Mouse (Mus musculus) kidney, adult 18-20 months (tissue): ENCODE data around the gene 3110082J24Rik.

ENCODE experiments used
- DNase-seq: peaks from one replicate; pipeline ENCODE4 v3.0.0; 2021

The 3110082J24Rik gene

GRCm38 (mm10) chr5:30105668-30106300 is at the start of gene 3110082J24Rik:
3110082J24Rik (minus strand) TSS chr5:30106086.
- DNase-seq: no peak

GRCm38 (mm10) chr5:30155395-30155792 is 49.5 kb upstream of the 3110082J24Rik start:
- DNase-seq: no peak

DNA sequence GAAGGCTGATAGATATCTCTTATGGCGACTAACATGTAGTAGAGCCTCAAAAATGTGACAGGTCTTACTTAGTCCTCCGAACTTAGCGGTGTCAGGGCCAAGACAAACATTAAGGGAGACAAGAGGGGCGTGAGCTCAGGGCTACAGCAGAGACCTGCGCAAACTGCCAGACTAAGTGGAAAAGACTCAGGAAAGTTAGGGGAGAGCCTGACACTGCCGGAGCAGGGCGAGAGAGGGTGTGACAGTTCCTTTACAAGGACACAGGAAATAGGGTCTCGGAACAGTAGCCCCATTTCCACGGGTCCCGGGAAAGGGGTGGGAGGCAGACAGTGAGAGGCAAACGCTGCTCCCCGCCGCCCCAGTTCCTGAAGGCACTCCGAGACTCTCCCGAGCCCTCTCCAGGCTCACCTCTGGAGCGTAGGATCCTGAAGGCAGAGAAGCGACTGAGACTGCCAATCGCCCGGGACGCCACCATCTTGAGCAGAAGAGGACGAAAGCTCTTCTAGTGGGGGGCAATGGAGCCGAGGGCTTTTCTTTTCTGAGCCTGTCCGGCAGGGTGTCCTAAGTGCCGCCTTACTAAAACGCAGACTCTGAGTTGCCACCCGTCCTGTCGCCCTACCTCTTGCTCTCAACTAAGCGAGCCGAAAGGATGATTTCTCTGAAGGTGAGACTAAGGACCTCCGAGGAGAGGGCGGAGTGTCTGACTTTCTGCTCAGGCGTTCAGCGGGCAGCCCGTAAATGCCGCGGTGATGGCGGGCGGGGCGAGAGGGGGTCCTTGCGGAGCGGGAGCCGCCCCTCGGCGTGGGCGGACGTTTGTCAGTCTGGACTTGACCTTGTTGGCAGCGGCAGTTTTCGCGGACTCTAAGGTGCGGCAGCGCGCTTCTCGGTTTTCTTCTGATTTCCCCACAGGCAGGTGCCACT is 48.8 kb upstream of the 3110082J24Rik start, which contains the start of the genes Hadha and Hadhb:
Gene Hadha, minus strand, starts transcription at position 689 of the 921 bp plus-strand sequence.
Gene Hadhb, plus strand, starts transcription at position 775 of the 921 bp plus-strand sequence.
- peak; percentile 97 for DNase-seq

DNA sequence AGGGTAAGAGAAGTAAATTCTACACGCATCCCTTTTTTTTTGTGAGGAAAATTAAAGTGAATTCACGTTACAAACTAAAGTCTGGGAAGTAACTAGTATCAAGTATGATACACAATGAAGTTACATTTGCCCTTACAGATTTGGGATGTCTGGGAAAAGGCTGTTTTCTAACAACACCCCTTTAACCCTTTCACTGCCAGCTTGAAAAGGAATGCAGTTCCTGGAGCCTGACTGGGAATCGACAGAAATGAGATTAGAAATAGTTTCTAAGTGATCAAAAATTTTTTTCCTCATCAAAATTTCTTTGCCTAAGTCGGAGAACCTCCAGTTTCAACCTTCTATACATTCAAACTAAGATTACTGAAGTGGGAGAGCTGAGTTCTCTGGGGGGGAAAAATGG is 48.1 kb upstream of the 3110082J24Rik start:
- DNase-seq: no peak

- DNase-seq: no peak
Measured at GRCm38 (mm10) chr5:30153222-30153621, 47.3 kb upstream of the 3110082J24Rik start.

DNA sequence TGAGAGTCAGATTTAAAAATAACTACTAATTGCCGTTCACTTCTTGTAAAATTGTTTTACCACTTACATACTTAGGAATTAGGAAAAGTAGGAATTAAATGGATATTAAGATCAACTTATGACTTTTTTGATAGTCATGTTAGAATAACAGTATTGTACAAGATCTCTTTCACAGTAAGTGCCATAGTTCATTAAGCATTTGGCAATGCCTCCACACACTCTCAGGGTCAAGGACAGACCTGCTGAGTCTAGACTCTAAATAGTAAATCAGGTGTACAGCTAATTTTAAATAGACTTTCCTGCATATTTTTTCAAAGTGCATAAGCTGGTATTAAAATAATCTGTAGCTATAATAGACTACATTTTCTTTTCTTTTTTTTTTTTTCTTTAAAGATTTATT is 46.5 kb upstream of the 3110082J24Rik start:
- no peak for DNase-seq

- peak; percentile 46 for DNase-seq
Measured at GRCm38 (mm10) chr5:30152007-30152406, 46.1 kb upstream of the 3110082J24Rik start.

- no peak for DNase-seq
Measured at GRCm38 (mm10) chr5:30148133-30148920, 42.4 kb upstream of the 3110082J24Rik start.

DNA sequence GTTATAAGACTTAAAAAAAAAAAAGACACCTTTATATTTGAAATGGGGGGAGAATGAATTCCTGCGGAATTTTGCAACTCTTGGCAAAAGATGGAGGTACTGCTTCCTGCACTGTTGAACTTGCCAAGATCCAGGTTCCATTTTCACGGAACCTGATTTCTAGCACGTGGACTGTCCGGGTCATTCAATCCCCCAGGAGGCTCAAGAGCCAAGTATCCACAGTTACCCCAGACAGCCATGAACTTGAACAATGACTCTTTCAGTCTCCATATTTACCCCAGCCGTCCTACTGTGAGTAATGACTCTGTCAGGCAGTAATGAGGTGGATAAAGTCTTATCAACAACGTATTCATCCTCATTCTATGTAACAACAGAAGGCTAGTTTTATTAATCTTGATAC is 40.6 kb upstream of the 3110082J24Rik start:
- DNase-seq: no peak

DNA sequence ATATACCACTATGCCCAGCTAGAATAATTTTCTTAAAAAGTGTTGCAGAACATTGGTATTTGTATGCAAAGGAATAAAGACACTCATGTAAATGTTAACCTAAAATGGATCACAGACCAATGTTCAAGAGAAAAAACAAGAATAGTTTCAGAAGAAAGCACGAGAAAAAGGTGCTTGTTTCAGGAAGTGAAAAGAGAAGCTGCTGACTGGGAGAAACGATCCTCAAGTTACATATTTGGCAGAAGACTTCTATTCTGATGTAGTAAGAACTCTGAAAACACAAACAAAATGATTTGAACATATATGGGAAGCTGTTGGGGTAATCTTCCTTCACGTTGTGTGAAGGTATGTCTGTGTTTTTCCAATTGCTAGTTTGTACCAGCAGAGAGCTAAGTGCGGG is 32.3 kb upstream of the 3110082J24Rik start:
- DNase-seq: no peak

GRCm38 (mm10) chr5:30137271-30137670 is 31.4 kb upstream of the 3110082J24Rik start:
- DNase-seq: no peak

DNA sequence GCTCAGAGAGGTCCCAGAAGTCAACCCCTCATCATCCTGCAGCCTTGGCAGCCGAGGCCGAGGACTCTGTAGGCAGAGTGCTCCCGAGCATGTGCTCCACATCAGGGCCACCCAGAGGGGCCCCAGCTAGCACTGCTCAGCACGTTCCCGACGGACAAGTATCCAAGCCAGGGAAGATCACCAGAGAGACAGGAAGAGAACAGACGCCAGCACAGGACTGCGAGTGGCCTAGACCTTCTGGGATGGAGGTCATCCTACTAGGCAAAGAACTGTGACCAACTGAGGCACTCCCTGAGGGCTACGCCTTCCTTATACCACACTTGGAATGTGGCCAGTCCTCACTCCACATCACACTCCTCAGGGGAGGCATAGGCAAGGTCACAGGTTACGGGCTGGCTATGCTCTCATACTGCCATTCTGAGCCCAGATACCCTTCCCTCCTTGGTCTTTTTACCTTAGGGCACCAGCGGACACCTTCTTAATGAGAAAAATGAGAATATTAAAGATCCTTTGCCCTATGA is 29.9 kb upstream of the 3110082J24Rik start:
- DNase-seq: no peak

GRCm38 (mm10) chr5:30132173-30132572 is 26.3 kb upstream of the 3110082J24Rik start:
- no peak for DNase-seq

- no peak for DNase-seq
Measured at GRCm38 (mm10) chr5:30131246-30131645, 25.4 kb upstream of the 3110082J24Rik start.

- DNase-seq: no peak
Measured at GRCm38 (mm10) chr5:30128680-30129079, 22.8 kb upstream of the 3110082J24Rik start.

- no peak for DNase-seq
Measured at GRCm38 (mm10) chr5:30127921-30128597, 22.2 kb upstream of the 3110082J24Rik start.

DNA sequence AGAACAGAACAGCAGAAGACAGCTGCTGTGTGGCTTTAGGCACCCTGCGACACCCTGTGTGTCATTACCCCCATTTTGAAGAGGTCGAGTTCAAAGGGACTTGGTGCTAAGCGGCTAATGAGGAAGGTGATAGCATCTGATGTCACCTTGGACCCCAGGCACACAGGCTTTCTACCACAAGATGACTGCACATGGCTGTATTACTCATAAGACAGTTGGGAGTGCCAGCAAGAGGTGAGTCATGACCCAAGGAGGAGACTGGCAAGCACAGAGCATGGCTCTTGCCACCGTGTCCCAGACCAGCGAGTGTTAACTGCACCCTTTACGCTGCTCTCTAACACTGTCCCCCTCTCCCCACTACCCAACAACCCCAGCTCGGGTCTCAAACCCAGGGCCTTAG is 20.9 kb upstream of the 3110082J24Rik start:
- DNase-seq: no peak

DNA sequence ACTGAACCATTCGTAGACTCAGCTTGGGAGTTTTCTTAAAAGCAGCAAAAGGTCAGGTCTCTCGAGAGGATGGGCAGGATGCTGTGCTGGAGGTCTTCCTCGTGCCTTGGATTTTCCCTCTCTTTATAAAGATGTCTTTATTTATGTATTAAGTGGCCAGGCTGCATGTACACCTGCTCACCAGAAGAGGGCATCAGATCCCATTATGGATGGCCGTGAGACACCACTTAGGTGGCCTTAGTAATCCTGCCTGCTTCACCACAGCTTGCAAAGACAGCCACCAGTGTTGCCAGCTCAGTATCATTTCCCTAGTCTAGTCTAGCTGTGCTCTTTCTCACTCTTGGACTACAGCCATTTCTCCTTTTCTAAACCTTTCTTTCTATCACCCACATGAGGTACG is 19.7 kb upstream of the 3110082J24Rik start:
- peak; percentile 27 for DNase-seq

DNA sequence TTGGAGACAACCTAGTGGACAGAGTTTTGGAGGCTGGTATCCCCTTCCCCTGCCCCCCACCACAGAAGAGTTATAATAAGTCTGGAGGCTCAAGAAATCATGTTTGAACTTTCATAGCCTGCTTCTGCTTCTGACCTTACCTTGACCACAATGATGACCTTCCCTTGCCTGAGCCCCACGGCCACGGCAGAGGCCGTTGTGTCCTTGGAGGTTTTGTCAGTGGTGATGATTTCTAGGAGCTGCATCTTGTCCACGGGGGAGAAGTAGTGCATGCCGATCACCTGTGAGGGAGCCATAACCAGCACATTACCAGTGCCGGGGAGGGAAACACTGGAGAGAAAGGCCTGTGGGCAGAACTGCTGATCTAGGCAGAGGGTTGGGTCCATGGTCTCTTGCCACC is 16.6 kb upstream of the 3110082J24Rik start:
- no peak for DNase-seq

DNA sequence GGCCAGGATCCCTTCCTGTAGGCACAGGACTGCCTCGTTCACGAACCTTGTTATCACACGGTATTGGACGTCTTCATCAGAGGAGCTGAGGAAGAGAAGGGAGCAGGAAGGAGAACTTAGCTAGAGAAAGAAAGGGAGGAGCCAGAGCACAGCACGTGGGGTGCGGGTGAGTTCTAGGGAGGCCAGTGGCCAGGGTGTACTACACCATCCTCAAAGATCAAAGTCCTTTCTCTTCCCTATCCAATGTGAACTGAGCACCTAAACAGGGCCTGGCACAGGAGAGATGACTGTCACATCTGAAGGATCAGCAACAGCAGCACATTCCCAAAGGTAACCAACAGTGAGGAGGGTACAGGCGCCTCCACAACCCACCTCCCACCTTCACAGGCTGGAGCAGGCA is 14.2 kb upstream of the 3110082J24Rik start:
- peak; percentile 58 for DNase-seq

DNA sequence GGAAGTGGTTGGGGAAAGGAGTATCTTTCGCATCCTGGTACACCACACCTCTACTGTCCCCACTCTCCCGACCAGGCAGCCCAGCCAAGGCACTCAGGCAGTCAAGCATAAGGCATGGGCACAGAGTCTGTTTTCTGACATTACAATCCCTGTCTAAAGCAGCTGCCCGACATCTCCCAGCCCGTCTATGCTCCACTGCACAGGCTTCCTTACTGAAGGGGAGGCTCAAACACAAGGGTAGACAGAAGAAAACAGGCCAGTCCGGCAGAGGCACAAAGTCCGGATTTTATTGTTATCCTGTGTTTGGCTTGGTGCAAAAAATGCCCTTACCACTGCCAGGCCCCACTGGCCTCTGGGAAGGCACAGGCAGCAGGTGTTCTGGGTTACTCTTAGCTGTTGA is 13.3 kb upstream of the 3110082J24Rik start:
- peak; percentile 34 for DNase-seq

DNA sequence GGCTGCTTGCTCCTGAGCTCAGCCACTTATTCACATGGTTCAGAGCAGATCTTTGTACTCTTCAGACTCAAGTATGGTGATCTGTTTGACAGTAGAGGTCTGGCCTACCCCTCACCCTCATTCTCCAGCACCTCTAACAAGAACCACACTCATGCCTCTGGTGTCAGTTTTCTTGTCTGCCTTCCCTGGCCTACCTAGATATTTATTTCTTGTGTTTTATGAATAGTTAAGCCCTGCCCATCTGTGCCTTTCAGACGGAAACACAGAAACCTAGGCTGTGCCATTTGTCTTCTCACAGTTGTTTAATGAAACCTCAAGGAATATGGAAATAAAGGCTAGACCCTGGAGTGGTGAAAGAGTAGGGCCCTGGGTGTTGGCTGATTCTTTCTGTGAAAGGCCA is 12.1 kb upstream of the 3110082J24Rik start:
- DNase-seq: no peak
